Mouse (Mus musculus): ENCODE results near the gene Brpf1. TPM values are rescaled to one million over a fixed set of nuclear protein-coding genes. Genes with fewer than 3 reads are reported as not detected.
"Not testable (repeated sequence)": the region's sequence is repeated elsewhere in the genome, so short reads cannot be mapped to it uniquely, and the experiment has no call there.

The Brpf1 gene
- polyA plus RNA-seq, 1 experiment from 2014 or later = 19.1 TPM

DNA sequence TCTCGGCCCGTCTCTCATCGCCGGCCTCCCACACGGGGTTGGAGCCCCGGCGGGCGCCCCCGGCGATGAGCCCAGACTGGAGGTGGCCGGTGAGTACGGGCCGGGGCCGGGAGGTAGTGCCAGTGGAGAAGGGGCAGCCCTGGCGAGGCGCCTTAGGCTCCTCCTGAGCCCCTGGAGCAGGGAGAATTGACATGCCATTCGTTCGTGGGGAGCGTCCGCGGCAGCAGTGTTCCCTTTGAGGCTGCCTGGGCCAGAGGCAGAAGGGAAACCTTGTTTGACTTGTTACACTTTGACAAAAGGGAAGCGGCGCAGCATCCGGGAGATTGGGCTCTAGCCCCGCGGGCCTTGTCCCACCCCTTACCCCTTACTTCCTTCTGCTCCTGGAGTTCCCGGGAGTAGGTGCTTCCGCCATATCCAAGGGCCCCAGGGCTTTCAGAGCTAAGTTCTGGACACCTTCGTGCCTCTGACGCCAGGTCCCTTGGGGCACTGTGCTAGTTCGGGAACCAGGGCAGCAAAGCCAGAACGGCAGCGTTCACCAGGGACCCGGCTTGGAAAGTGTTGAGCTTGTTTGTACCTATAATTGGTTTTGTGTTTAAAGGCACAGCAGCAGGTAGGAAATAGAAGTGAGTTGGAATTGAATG, 664 bp downstream of the Brpf1 start:
- no peaks in the 10 kb centered on the region for H3K9me3 ChIP-seq
- peaks cover 22% of the 10 kb centered on the region for H3K36me3 ChIP-seq
- WGBS = 1% methylated on average over 32 of the region's 34 CpGs
- peak overlapping the region; percentile 95 for H3K4me3 ChIP-seq
- peak overlapping the region; percentile 97 for H3K9ac ChIP-seq
- peaks cover 21% of the 10 kb centered on the region for H3K4me1 ChIP-seq
- peak overlapping the region; percentile 99 for H3K27ac ChIP-seq
- no peaks in the 10 kb centered on the region for H3K27me3 ChIP-seq
- no peak; the same call in 1 of the 2 replicates for ATAC-seq (ENCODE audit: insufficient number of reproducible peaks, insufficient read depth, low FRiP score, low TSS enrichment, low read depth)
- H3K4me2 ChIP-seq = peak overlapping the region; percentile 99

DNA sequence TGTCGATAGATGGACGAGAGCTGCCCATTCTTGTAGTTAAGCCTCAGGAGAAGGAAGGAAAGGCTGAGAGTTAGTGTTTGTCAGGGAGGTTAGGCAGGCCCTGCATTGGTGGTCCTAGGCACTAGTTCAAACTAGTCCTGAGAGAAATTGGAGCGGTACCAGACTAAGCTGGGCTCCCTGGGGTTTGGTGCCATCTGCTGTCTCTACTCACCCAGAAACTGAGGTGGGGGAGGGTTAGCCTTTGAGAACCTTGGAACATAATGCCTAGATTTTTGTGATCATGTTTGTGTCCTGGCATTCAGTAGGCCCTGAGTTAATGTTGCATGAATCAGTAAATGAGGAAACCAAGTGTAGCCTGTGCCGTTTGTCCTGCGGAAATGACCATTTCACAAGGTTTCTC, 1.2 kb downstream of the Brpf1 start:
- WGBS = 28% methylated on average over 5 of the region's 5 CpGs
- H3K27ac ChIP-seq = peak overlapping the region; percentile 99

DNA sequence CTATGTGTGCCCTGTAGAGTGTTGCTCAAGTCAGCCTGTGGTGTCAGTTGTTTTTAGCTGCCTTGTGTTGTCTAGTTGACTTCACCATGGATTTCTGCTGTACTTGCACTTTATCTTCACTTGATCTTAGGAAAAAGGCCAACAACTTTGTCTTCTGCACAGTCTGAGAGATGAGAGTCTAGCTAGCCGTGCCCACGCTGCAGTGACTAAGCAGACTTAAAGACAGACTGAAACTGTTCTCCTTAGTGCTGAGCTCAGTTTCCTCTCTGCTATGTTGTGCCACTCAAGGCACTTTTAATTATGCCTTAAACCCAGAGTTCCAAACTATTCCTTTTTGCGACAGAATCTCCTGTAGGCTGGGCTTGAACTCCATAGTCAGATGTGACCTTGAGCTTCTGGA, 9.0 kb downstream of the Brpf1 start:
- Histone ChIP-seq H3K27ac (no peak overlapping the region), H3K4me1 (no peaks in the 10 kb centered on the region), H3K9ac (no peak overlapping the region), H3K9me3 (no peaks in the 10 kb centered on the region), H3K27me3 (no peaks in the 10 kb centered on the region), H3K36me3 (peaks cover 90% of the 10 kb centered on the region), H3K4me2 (no peak overlapping the region), H3K4me3 (no peak overlapping the region)
- ATAC-seq (ENCODE audit: insufficient number of reproducible peaks, insufficient read depth, low FRiP score, low TSS enrichment, low read depth) = no peak
- 97% methylated on average over 3 of the region's 3 CpGs for WGBS

More for the DNA sequence above, 1.2 kb downstream of the Brpf1 start:
- no peaks in the 10 kb centered on the region for H3K27me3 ChIP-seq
- H3K4me3 ChIP-seq = peak overlapping the region; percentile 95
- H3K4me2 ChIP-seq = peak overlapping the region; percentile 99
- peaks cover 21% of the 10 kb centered on the region for H3K4me1 ChIP-seq
- peak overlapping the region; percentile 97 for H3K9ac ChIP-seq
- peaks cover 26% of the 10 kb centered on the region for H3K36me3 ChIP-seq
- no peak for ATAC-seq (ENCODE audit: insufficient number of reproducible peaks, insufficient read depth, low FRiP score, low TSS enrichment, low read depth)
- no peaks in the 10 kb centered on the region for H3K9me3 ChIP-seq

DNA sequence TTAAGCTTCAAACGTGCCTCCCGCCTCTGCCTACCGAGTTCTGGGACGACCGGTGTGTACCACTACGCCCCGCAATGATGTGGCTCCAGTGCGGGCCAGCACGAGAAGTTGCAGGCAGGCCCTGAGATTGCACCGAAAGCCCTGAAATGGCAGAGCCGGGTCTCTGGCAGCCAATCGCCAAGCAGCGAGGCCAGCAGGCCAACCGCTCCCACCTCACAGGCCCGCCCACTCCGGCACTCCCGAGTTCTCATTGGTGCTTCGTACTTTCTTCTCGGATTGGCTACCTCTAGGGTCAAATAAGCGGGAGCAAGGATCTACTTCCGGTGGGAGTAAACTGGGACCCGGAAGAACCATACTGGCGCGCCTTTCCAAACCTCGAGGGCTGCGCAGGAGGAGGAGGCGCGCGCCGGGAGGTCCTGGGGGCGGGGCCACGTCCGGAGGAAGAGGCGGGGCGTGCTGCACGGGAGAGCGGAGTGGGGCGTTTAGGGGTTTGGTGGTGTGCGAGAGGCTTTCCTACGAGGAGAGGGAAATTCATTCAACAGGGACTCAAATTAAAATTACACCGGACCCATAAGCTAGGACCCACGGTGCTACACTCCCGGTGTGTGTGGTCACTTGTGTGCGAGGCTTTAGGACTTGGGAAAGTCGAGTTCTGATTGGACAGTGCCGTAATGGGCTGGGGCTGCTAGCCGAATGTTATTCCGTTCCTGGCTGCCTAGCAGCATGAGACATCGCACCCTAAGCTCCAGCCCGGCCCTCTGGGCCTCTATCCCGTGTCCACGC, 19.8 kb downstream of the Brpf1 start, which contains the start of gene Ogg1:
Ogg1 (plus strand) TSS at position 440 of the 783 bp plus-strand sequence.
- under 1% methylated on average over 52 of the region's 52 CpGs for WGBS
- Histone ChIP-seq H3K4me1 (peaks cover 9% of the 10 kb centered on the region), H3K9ac (peak within 1 kb of the TSS; percentile 85), H3K9me3 (no peaks in the 10 kb centered on the region), H3K4me2 (peak within 1 kb of the TSS; percentile 93), H3K27me3 (no peaks in the 10 kb centered on the region), H3K27ac (peak within 1 kb of the TSS; percentile 94), H3K4me3 (peak within 1 kb of the TSS; percentile 66), H3K36me3 (peaks cover 58% of the 10 kb centered on the region)
- peak; percentile 98 for ATAC-seq (ENCODE audit: insufficient number of reproducible peaks, insufficient read depth, low FRiP score, low TSS enrichment, low read depth)

DNA sequence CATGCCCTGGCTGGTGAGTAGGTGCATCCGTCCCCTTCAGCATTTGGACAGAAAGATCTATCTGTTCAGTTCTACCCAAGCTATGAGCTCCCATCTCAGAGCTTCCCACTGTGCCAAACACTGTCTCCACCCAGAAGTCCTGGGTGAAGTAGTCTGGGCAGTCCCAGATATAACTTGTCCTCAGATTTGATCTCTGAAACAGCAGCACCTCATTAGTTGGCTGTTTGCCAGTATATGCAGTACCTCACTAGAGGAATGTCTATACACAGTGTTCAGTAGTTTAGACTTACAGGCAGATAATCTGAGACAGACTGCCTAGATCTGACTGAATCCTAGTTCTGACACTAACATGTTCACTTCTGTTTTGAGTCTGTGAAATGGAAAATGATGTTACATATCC, 22.5 kb downstream of the Brpf1 start:
- no peak for ATAC-seq (ENCODE audit: insufficient number of reproducible peaks, insufficient read depth, low FRiP score, low TSS enrichment, low read depth)
- Histone ChIP-seq H3K36me3 (peaks cover 50% of the 10 kb centered on the region), H3K4me2 (no peak overlapping the region), H3K27me3 (no peaks in the 10 kb centered on the region), H3K9ac (no peak overlapping the region), H3K4me3 (no peak overlapping the region), H3K27ac (no peak overlapping the region), H3K4me1 (peaks cover 9% of the 10 kb centered on the region), H3K9me3 (no peaks in the 10 kb centered on the region)
- 83% methylated on average over 1 of the region's 1 CpGs for WGBS

DNA sequence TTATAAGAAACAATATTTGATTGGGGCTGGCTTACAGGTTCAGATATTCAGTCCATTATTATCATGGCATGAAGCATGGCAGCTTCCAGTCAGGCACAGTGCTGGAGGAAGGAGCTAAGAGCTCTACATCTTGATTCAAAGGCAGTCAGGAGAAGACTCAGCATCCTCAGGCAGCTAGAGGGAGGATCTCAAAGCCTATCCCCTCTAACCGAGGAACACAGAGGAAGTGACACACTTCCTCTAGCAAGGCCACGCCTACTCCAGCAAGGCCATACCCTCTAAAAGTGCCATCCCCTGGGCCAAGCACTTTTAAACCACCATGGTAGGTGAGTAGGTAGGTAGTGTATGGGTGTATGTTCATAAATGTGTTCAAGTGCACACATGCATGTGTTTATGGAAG, 23.6 kb downstream of the Brpf1 start:
- Histone ChIP-seq H3K9me3 (no peaks in the 10 kb centered on the region), H3K4me1 (peaks cover 7% of the 10 kb centered on the region), H3K9ac (no peak overlapping the region), H3K27me3 (no peaks in the 10 kb centered on the region), H3K4me3 (no peak overlapping the region), H3K4me2 (no peak overlapping the region), H3K27ac (no peak overlapping the region), H3K36me3 (peaks cover 52% of the 10 kb centered on the region)
- ATAC-seq (ENCODE audit: insufficient number of reproducible peaks, insufficient read depth, low FRiP score, low TSS enrichment, low read depth) = no peak
- 54% methylated on average over 2 of the region's 2 CpGs for WGBS

DNA sequence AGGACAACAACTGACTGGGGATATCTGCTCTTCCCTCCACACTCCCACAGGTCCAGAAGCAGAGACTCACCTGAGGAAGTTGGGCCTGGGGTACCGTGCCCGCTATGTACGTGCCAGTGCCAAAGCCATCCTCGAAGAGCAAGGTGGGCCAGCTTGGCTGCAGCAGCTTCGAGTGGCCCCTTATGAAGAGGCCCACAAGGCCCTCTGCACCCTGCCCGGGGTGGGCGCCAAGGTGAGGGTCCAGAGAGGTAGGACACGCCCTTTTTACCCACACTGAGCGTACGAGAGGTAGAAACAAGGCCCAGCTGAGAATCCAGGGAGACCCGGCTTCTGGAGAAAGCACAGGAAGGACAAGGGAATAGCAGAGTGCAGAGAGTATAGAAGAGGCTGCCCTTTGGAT, 24.8 kb downstream of the Brpf1 start:
- Histone ChIP-seq H3K27me3 (no peaks in the 10 kb centered on the region), H3K4me2 (no peak overlapping the region), H3K9me3 (no peaks in the 10 kb centered on the region), H3K9ac (no peak overlapping the region), H3K4me3 (no peak overlapping the region), H3K36me3 (peaks cover 61% of the 10 kb centered on the region), H3K4me1 (no peaks in the 10 kb centered on the region; the same call in 1 of the 2 replicates), H3K27ac (no peak overlapping the region)
- 90% methylated on average over 11 of the region's 11 CpGs for WGBS
- no peak for ATAC-seq (ENCODE audit: insufficient number of reproducible peaks, insufficient read depth, low FRiP score, low TSS enrichment, low read depth)

DNA sequence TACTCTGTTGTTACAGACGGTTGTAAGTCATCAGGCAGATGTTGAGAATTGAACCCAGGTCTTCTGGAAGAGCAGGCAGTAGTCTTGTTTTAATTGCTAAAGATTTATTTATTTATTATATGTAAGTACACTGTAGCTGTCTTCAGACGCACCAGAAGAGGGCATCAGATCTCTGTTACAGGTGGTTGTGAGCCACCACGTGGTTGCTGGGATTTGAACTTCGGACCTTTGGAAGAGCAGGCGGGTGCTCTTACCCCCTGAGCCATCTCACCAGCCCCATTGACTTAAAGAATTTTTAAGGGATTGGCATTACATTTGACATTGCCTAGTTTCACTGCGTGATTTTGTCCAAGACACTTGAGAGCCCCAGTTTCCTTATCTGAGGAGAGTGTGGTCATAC, 25.8 kb downstream of the Brpf1 start:
- not testable (repeated sequence) for H3K9ac ChIP-seq; H3K9me3 ChIP-seq; H3K27ac ChIP-seq; H3K4me3 ChIP-seq; H3K27me3 ChIP-seq; H3K4me2 ChIP-seq; ATAC-seq (ENCODE audit: insufficient number of reproducible peaks, insufficient read depth, low FRiP score, low TSS enrichment, low read depth); H3K4me1 ChIP-seq
- 79% methylated on average over 6 of the region's 6 CpGs for WGBS
- peaks cover 70% of the 10 kb centered on the region for H3K36me3 ChIP-seq

DNA sequence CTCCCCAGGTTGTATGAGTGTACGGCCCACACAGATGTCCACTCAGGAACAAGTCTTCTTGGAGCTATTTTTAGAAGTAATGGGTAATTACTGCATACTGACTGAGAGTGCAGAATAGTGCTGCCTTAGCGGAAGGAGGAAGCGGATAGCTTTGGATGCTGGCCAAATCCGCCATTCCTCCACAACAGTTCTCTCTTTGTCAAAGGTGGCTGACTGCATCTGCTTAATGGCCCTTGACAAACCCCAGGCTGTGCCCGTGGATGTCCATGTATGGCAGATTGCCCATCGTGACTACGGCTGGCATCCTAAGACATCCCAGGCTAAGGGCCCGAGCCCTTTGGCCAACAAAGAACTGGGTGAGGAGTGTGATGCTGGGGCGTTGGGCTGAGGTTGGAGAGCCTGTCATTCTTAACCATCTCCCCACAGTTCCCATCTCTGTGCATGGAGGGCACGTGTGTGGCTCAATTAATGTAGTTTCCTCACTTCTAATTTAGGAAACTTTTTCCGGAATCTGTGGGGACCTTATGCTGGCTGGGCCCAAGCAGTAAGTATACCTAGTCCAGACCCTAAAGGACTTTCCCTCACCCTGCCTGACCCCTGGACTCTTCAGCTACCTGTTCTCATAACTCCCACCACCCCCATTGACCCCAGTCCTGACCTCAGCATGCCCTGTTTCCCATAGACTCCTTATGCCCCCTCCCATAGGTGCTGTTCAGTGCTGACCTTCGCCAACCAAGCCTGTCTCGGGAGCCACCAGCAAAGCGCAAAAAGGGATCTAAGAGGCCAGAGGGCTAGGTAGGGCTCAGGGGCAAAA, 26.4 kb downstream of the Brpf1 start:
- no peak for ATAC-seq (ENCODE audit: insufficient number of reproducible peaks, insufficient read depth, low FRiP score, low TSS enrichment, low read depth)
- Histone ChIP-seq H3K9ac (no peak overlapping the region), H3K36me3 (peaks cover 76% of the 10 kb centered on the region), H3K27me3 (no peaks in the 10 kb centered on the region), H3K9me3 (no peaks in the 10 kb centered on the region), H3K27ac (no peak overlapping the region), H3K4me1 (no peaks in the 10 kb centered on the region; the same call in 1 of the 2 replicates), H3K4me3 (no peak overlapping the region), H3K4me2 (no peak overlapping the region)
- WGBS = 81% methylated on average over 14 of the region's 14 CpGs

DNA sequence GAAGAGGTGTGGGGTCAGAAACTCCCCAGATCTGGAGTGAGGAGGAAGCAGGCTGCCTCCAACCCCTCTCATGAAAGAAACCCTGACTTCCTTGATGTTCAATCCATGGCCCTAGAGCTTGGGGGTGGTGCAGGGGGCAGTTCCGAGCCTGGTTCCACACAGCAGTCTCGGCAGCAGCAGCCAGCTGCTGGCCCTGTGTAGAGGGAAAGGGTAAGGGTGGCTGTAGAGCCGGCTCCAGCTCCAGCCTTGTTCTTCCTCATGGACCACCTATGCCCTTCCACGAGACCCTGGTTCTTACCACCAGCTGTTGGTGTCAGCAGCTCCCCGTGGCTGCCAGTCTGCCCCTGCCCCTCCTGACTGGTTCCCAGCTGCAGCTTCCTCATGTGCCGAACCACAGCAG, 27.3 kb downstream of the Brpf1 start:
- 83% methylated on average over 6 of the region's 6 CpGs for WGBS
- H3K4me1 ChIP-seq = no peaks in the 10 kb centered on the region; the same call in 1 of the 2 replicates
- no peak for ATAC-seq (ENCODE audit: insufficient number of reproducible peaks, insufficient read depth, low FRiP score, low TSS enrichment, low read depth)

DNA sequence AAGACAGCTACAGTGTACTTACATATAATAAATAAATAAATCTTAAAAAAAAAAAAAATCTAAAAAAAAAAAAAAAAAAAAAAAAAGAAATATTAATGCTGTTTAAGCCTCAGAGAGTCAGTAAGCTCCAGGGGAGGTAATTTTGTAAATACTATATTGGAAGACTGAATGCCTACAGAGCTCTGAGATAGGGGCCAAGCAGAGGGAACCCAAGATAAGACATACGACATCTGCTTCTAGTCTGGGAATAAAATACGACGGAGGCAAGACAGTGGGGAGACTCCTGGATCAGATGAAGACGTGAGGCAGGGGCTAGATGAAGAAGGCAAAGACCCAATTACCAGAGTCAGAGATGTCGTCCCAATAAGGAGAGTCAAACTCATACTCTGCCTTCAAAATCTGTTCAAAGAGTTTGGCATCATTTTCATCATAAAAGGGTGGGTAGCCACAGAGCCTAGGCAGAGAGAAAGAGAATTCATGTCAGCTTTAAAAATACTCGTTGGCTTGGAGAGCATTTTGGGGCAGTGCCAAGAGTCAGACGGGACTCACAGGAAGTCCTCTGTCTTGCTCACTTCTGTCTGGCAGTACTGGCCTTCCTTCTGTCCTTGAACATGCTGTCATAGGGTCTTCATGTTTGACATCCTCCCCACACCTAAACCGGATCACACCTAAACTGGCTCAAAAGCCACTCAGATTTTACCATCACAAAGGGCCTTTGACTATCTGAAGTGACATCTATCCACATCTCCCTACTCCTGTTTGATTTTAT, 30.1 kb downstream of the Brpf1 start:
- WGBS = 72% methylated on average over 8 of the region's 8 CpGs
- Histone ChIP-seq H3K27me3 (no peaks in the 10 kb centered on the region), H3K9ac (no peak overlapping the region), H3K9me3 (no peaks in the 10 kb centered on the region), H3K27ac (no peak overlapping the region), H3K36me3 (peaks cover 75% of the 10 kb centered on the region), H3K4me2 (no peak overlapping the region), H3K4me1 (peaks cover 5% of the 10 kb centered on the region; the same call in 1 of the 2 replicates), H3K4me3 (no peak overlapping the region)
- no peak for ATAC-seq (ENCODE audit: insufficient number of reproducible peaks, insufficient read depth, low FRiP score, low TSS enrichment, low read depth)

More for the DNA sequence above, 27.3 kb downstream of the Brpf1 start:
- Histone ChIP-seq H3K27ac (no peak overlapping the region), H3K9me3 (no peaks in the 10 kb centered on the region), H3K36me3 (peaks cover 81% of the 10 kb centered on the region), H3K4me3 (no peak overlapping the region), H3K9ac (0 out of 2 replicates have a peak overlapping the region, but pooled peaks have one; percentile 4), H3K27me3 (no peaks in the 10 kb centered on the region), H3K4me2 (no peak overlapping the region)
